Mouse (Mus musculus): ENCODE measurements at regions not wholly inside any gene's neighbourhood (a gene's known extent, or its start where the extent isn't known, plus 50 kb on each side); places are given as distances from the start of the nearest gene placed in this dataset.

DNA sequence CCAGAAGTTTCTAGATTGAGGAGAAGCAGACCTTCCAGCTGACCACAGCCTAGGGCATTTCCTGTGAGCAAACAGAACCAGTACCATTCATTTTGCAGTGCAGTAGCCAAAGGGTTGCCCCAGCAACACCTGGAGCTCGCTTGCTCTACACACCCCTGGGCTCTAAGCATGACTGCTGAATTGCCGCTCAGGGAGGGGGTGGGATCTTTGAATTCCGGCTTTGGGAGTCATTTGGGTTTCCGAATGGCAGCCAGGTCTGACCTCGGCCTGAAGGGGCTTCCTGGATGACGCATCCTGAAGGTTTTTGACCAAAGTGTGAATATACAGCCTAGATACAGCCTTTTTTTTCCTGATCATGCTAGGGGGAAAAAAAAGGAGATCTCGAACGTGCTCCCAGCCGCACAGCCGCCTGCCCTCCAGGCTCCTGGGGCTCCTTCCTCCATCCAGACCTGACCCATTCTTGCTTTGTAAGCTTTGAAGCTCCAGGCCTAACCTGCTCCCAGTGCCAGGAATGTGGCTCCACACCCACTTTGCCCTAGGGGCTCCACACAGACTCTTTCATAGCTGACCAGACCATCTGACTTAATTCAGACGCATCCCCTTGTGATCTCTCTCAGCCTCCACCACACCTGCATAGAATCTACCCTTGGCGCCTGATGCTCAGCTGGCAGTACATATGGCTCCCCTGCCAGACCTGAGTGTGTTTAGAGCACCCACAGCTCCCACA lies 91.1 kb upstream of the Tle3 start:
- H3K27me3 ChIP-seq (ENCODE audit: control insufficient read depth, insufficient read depth, low read depth, low read length), result no peaks in the 10 kb centered on the region; the same call in none of the 2 replicates
- H3K4me3 ChIP-seq (ENCODE audit: low read depth, low read length), result no peak overlapping the region
- no peak for ATAC-seq
- no peaks in the 10 kb centered on the region for H3K36me3 ChIP-seq (ENCODE audit: control insufficient read depth, insufficient read depth, low read length)
- no peak overlapping the region for H3K9ac ChIP-seq (ENCODE audit: low read depth, low read length)
- H3K9me3 ChIP-seq (replicated peaks; ENCODE audit: control insufficient read depth, low read length, poor library complexity, severe bottlenecking), result no peaks in the 10 kb centered on the region
- H3K4me2 ChIP-seq (ENCODE audit: low read length), result no peak overlapping the region
- peaks cover 21% of the 10 kb centered on the region for H3K4me1 ChIP-seq (ENCODE audit: control insufficient read depth, insufficient read depth, low read length)
- WGBS, result 74% methylated on average over 12 of the region's 12 CpGs
- no peak overlapping the region for H3K27ac ChIP-seq (ENCODE audit: low read length)

DNA sequence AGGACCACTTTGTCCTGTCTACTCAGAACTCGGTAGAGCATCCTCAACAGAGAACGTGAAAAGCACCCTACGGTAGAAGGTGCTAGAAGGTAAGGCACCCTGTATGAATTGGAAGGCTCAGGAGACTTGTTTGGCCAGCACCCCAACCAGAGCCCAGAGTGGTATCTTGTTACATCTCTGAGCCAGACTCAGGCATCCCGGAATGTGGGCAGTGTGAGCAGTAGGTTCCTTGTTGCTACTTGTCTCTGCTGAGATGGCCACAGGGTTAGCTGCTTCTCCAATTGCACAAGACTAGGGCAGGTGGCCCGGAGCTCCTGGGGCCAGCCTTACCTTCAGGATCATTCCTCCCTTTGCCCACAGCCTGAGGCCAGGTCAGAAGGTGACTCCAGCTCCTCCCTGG lies 88.9 kb upstream of the Tle3 start:
- Histone ChIP-seq H3K9me3 (replicated peaks; ENCODE audit: control insufficient read depth, low read length, poor library complexity, severe bottlenecking) (no peaks in the 10 kb centered on the region), H3K9ac (ENCODE audit: low read depth, low read length) (no peak overlapping the region), H3K4me1 (ENCODE audit: control insufficient read depth, insufficient read depth, low read length) (peaks cover 11% of the 10 kb centered on the region), H3K4me3 (ENCODE audit: low read depth, low read length) (no peak overlapping the region), H3K36me3 (ENCODE audit: control insufficient read depth, insufficient read depth, low read length) (no peaks in the 10 kb centered on the region), H3K4me2 (ENCODE audit: low read length) (no peak overlapping the region), H3K27me3 (ENCODE audit: control insufficient read depth, insufficient read depth, low read depth, low read length) (no peaks in the 10 kb centered on the region; the same call in none of the 2 replicates), H3K27ac (ENCODE audit: low read length) (no peak overlapping the region)
- no peak for ATAC-seq
- 89% methylated on average over 5 of the region's 5 CpGs for WGBS

DNA sequence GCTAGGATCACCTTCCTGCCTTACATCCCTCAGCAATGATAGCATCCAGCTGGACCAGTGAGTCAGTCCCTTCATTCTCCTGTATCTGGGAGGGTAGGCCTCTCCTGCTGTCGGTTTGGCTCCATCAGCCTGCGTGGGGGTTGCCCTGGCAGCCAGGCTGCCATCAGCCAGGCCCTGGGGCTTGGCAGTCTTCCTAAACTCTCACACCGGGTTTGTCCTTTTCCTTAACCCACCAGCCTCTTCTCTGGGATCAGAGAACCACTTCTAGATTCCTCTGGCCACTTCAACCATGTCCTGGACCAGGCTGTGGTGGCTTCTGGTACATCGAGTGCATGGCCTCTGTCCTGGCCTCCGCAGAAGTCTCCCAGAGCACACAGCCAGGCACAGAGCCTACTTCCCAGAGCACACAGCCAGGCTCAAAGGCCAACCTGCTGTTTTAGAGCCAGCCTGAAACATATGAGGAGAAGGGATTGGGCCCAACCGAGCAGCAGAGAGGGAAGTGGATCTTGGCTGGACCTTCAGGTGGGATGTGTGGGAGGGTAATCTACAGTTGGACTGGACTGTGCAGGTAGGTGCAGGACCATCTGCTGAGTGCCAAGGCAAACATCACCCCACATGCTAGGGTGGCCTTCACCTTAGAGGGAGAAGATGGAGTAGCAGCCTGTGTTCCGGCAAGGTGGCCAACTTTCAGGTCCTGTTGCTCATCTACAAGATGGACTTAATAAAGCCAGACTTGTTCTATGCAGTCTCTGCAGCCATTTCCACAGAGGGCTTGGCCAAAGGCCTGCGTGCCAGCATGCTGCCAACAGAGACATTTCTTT lies 87.8 kb upstream of the Tle3 start:
- Histone ChIP-seq H3K27ac (ENCODE audit: low read length) (no peak overlapping the region), H3K4me2 (ENCODE audit: low read length) (no peak overlapping the region), H3K9me3 (replicated peaks; ENCODE audit: control insufficient read depth, low read length, poor library complexity, severe bottlenecking) (no peaks in the 10 kb centered on the region), H3K36me3 (ENCODE audit: control insufficient read depth, insufficient read depth, low read length) (no peaks in the 10 kb centered on the region), H3K27me3 (ENCODE audit: control insufficient read depth, insufficient read depth, low read depth, low read length) (no peaks in the 10 kb centered on the region; the same call in 1 of the 2 replicates), H3K4me3 (ENCODE audit: low read depth, low read length) (no peak overlapping the region), H3K4me1 (ENCODE audit: control insufficient read depth, insufficient read depth, low read length) (no peaks in the 10 kb centered on the region; the same call in 1 of the 2 replicates), H3K9ac (ENCODE audit: low read depth, low read length) (no peak overlapping the region)
- no peak for ATAC-seq
- WGBS, result 87% methylated on average over 8 of the region's 8 CpGs

DNA sequence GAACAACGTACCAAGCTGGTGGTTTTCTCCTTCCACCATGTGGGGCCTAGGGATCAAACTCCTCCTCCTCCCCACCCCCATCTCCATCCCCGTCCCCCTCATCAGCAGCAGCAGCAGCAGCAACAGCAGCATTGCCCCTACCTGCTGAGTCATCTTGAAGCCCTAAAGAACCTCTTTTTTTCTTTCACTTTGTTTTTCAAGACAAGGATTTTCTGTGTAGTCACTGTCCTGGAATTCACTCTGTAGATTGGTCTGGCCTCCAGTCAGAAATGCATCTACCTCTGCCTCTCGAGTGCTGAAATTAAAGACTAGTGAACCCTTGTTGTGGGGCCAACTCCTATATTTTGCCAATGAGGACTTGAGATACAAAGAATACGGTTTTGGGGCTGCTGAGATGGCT lies 85.6 kb upstream of the Tle3 start:
- Histone ChIP-seq H3K27ac (ENCODE audit: low read length) (no peak overlapping the region), H3K36me3 (ENCODE audit: control insufficient read depth, insufficient read depth, low read length) (no peaks in the 10 kb centered on the region), H3K9ac (ENCODE audit: low read depth, low read length) (no peak overlapping the region), H3K4me3 (ENCODE audit: low read depth, low read length) (no peak overlapping the region), H3K4me1 (ENCODE audit: control insufficient read depth, insufficient read depth, low read length) (no peaks in the 10 kb centered on the region), H3K4me2 (ENCODE audit: low read length) (no peak overlapping the region), H3K27me3 (ENCODE audit: control insufficient read depth, insufficient read depth, low read depth, low read length) (no peaks in the 10 kb centered on the region; the same call in 1 of the 2 replicates), H3K9me3 (replicated peaks; ENCODE audit: control insufficient read depth, low read length, poor library complexity, severe bottlenecking) (no peaks in the 10 kb centered on the region)
- ATAC-seq, result no peak
- WGBS, result 84% methylated on average over 4 of the region's 4 CpGs

DNA sequence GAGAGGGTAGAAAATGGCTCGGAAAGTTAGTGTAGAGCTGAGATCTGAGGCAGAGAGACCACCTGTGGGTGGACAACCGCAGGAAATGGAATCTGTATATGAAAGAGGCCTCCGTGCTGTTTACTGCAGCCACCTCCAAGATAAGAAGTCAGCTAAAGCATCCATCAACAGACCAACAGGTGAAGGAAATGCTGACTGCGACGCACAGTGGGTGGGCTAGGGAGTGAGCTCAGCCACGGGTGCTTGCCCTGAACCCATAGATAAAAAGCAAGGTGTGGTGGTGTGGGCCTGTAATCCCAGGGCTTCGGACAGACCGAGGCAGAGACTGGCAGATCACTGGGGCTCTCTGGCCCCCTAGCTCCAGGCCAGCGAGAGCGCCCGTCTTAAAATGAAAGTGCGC lies 83.0 kb upstream of the Tle3 start:
- H3K27me3 ChIP-seq (ENCODE audit: control insufficient read depth, insufficient read depth, low read depth, low read length), result no peaks in the 10 kb centered on the region
- H3K4me2 ChIP-seq (ENCODE audit: low read length), result no peak overlapping the region
- H3K9me3 ChIP-seq (replicated peaks; ENCODE audit: control insufficient read depth, low read length, poor library complexity, severe bottlenecking), result no peaks in the 10 kb centered on the region
- no peak for ATAC-seq
- H3K4me3 ChIP-seq (ENCODE audit: low read depth, low read length), result no peak overlapping the region
- H3K36me3 ChIP-seq (ENCODE audit: control insufficient read depth, insufficient read depth, low read length), result no peaks in the 10 kb centered on the region
- no peak overlapping the region for H3K27ac ChIP-seq (ENCODE audit: low read length)
- H3K9ac ChIP-seq (ENCODE audit: low read depth, low read length), result no peak overlapping the region
- WGBS, result 65% methylated on average over 12 of the region's 12 CpGs
- H3K4me1 ChIP-seq (ENCODE audit: control insufficient read depth, insufficient read depth, low read length), result peaks cover 9% of the 10 kb centered on the region

DNA sequence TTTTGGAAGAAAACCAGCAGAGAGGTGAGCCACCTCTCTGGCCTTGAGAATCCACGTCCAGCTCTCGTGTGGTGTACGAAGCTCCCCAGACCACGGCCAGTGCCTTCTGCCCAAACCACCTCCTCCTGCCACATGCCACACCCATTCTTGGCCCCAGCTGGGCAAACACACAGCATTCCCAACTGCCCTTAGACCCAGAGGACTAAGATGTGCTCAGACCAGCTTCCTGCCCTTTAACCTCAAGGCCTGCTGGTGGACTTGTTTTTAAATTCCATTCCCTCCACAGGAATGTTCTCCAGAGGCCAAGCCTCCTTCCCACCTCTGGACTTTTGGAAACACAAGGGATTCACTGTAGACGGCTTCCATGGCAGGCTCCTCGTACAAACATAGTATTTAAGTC lies 82.5 kb upstream of the Tle3 start:
- H3K9ac ChIP-seq (ENCODE audit: low read depth, low read length), result no peak overlapping the region
- 86% methylated on average over 6 of the region's 6 CpGs for WGBS

DNA sequence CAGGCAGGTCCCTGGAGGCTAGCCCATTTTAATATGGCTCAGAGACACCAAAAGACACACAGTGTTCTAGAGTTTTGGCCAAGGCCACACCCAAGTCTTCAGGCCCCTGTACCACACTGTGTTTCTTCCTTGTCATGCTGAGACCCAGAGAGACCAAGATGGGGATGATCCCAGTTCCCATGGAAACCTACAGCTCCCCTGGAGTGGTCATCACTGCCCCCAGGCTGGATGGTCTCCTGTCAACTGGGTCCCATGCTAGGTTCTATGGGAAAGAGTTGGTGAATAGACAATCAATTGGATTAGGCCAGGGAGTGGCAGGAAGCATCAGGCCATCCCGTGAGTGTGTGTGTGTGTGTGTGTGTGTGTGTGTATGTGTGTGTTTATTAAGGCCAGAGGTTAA lies 80.5 kb upstream of the Tle3 start:
- no peaks in the 10 kb centered on the region; the same call in 1 of the 2 replicates for H3K27me3 ChIP-seq (ENCODE audit: control insufficient read depth, insufficient read depth, low read depth, low read length)
- peaks cover 9% of the 10 kb centered on the region for H3K4me1 ChIP-seq (ENCODE audit: control insufficient read depth, insufficient read depth, low read length)
- H3K9me3 ChIP-seq (replicated peaks; ENCODE audit: control insufficient read depth, low read length, poor library complexity, severe bottlenecking), result no peaks in the 10 kb centered on the region
- no peak overlapping the region for H3K4me2 ChIP-seq (ENCODE audit: low read length)
- no peak overlapping the region for H3K9ac ChIP-seq (ENCODE audit: low read depth, low read length)
- H3K36me3 ChIP-seq (ENCODE audit: control insufficient read depth, insufficient read depth, low read length), result no peaks in the 10 kb centered on the region
- no peak overlapping the region for H3K27ac ChIP-seq (ENCODE audit: low read length)
- ATAC-seq, result no peak
- no peak overlapping the region for H3K4me3 ChIP-seq (ENCODE audit: low read depth, low read length)
- WGBS, result 41% methylated on average over 1 of the region's 1 CpGs

More for the DNA sequence above, 82.5 kb upstream of the Tle3 start:
- Histone ChIP-seq H3K36me3 (ENCODE audit: control insufficient read depth, insufficient read depth, low read length) (no peaks in the 10 kb centered on the region), H3K4me3 (ENCODE audit: low read depth, low read length) (no peak overlapping the region), H3K4me2 (ENCODE audit: low read length) (no peak overlapping the region), H3K9me3 (replicated peaks; ENCODE audit: control insufficient read depth, low read length, poor library complexity, severe bottlenecking) (no peaks in the 10 kb centered on the region), H3K27me3 (ENCODE audit: control insufficient read depth, insufficient read depth, low read depth, low read length) (no peaks in the 10 kb centered on the region), H3K27ac (ENCODE audit: low read length) (no peak overlapping the region), H3K4me1 (ENCODE audit: control insufficient read depth, insufficient read depth, low read length) (peaks cover 9% of the 10 kb centered on the region)
- ATAC-seq, result no peak

DNA sequence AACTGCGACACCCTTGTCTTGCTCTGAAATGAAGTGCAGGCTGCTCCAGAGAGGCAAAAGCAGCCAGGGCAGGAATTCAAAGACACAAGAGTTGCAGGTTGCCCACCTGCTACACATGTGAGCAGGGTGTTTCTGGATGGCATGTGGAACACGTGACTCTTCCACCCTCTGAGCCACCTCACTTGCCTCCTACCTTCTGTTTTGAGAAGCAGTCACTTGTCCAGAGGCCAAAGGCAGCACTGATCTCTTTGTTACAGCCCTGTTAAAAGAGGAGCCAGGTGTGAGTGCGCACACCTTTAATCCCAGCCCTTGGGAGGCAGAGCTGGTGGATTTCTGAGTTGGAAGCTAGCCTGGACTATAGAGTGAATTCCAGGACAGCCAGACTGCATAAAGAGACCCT lies 79.7 kb upstream of the Tle3 start:
- Histone ChIP-seq H3K4me2 (ENCODE audit: low read length) (no peak overlapping the region), H3K36me3 (ENCODE audit: control insufficient read depth, insufficient read depth, low read length) (no peaks in the 10 kb centered on the region), H3K27me3 (ENCODE audit: control insufficient read depth, insufficient read depth, low read depth, low read length) (no peaks in the 10 kb centered on the region; the same call in 1 of the 2 replicates), H3K9me3 (replicated peaks; ENCODE audit: control insufficient read depth, low read length, poor library complexity, severe bottlenecking) (no peaks in the 10 kb centered on the region), H3K4me3 (ENCODE audit: low read depth, low read length) (no peak overlapping the region), H3K27ac (ENCODE audit: low read length) (no peak overlapping the region), H3K4me1 (ENCODE audit: control insufficient read depth, insufficient read depth, low read length) (peaks cover 9% of the 10 kb centered on the region), H3K9ac (ENCODE audit: low read depth, low read length) (no peak overlapping the region)
- WGBS, result 68% methylated on average over 3 of the region's 3 CpGs
- ATAC-seq, result no peak
